Mouse (Mus musculus) forebrain, postnatal 0 days (tissue): ENCODE measurements at regions not wholly inside any gene's neighbourhood (a gene's known extent, or its start where the extent isn't known, plus 50 kb on each side); places are given as distances from the start of the nearest gene placed in this dataset.

ENCODE experiments used
- ATAC-seq: fragments of 200-750 bp; cut with Nextera tagmentation; 2 replicates; pipeline ENCODE4 v1.8.0; 2017; ENCODE audit warnings: mild to moderate bottlenecking, moderate library complexity
- DNase-seq: peaks from one replicate; pipeline ENCODE4 v3.0.0-alpha.2; 2015
- H3K27ac ChIP-seq: fragments of 300-500 bp; sonication (generic); 2 replicates; pipeline ENCODE4 v1.5.1; 2014; ENCODE audit warnings: low read depth, mild to moderate bottlenecking, antibody characterized with exemption, low read length, moderate library complexity, mixed read lengths
- H3K27me3 ChIP-seq: fragments of 300-500 bp; sonication (generic); 2 replicates; pipeline ENCODE4 v1.6.1; 2014; ENCODE audit warnings: mild to moderate bottlenecking, low read length, mixed read lengths; ENCODE audit not compliant: insufficient read depth
- H3K36me3 ChIP-seq: fragments of 300-500 bp; sonication (generic); 2 replicates; pipeline ENCODE4 v1.6.1; 2014; ENCODE audit warnings: mild to moderate bottlenecking, moderate library complexity; ENCODE audit not compliant: insufficient read depth
- H3K4me1 ChIP-seq: fragments of 300-500 bp; sonication (generic); 2 replicates; pipeline ENCODE4 v1.6.1; 2014; ENCODE audit warnings: antibody characterized with exemption; ENCODE audit not compliant: insufficient read depth
- H3K4me2 ChIP-seq: fragments of 300-500 bp; sonication (generic); 2 replicates; pipeline ENCODE4 v1.6.1; 2014; ENCODE audit warnings: low read depth, mild to moderate bottlenecking, moderate library complexity
- H3K4me3 ChIP-seq: fragments of 300-500 bp; sonication (generic); 2 replicates; pipeline ENCODE4 v1.5.1; 2014; ENCODE audit warnings: low read depth, low read length, mixed read lengths
- H3K9ac ChIP-seq: fragments of 300-500 bp; sonication (generic); 2 replicates; pipeline ENCODE4 v1.6.1; 2014; ENCODE audit warnings: mild to moderate bottlenecking
- H3K9me3 ChIP-seq: fragments of 300-500 bp; sonication (generic); 2 replicates; pipeline ENCODE4 v1.6.1; 2016; ENCODE audit warnings: low read length
- CTCF ChIP-seq: sonication (generic); IDR thresholded peaks from 2 replicates; pipeline ENCODE4 v1.5.1; 2016; ENCODE audit warnings: antibody characterized with exemption, control low read depth, low read depth
- WGBS: fragments of 180-500 bp; shearing (Covaris S2); extraction: QIAGEN DNeasy Blood & Tissue Kit; methylation state at CpG from one replicate; pipeline ENCODE4 v1.1.7; 2014; 5-methylcytosine and 5-hydroxymethylcytosine counted together

DNA sequence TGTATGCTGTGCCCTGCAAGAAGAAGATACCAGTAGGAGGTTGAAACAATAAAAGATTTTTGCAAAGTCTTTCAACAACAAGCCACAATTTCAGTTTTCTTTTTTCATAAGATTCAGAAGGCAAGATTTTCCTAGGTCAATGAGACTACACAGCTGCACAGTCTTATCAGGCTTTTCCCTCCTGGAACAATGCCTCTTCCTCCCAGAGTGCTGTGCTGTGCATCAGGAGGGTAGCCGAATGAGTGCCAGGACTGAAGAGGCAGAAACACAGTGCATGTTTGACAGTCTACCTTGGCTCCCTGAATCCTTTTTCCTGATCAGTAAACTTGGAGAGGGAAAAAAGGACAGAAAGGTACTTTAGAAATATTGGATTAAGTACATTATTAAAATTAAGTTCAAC is 579.4 kb upstream of the Tbl1xr1 start:
- WGBS: 45% methylated on average over 1 of the region's 1 CpGs
- no peak for TF ChIP-seq CTCF
- ATAC-seq: no peak

GRCm38 (mm10) chr3:21507655-21508054 is 568.8 kb upstream of the Tbl1xr1 start:
- no peak overlapping the region for H3K9ac ChIP-seq
- H3K9me3 ChIP-seq: peaks cover 21% of the 10 kb centered on the region
- no peak overlapping the region for H3K27ac ChIP-seq
- H3K4me2 ChIP-seq: no peak overlapping the region
- no peaks in the 10 kb centered on the region for H3K27me3 ChIP-seq
- no peak for TF ChIP-seq CTCF
- H3K36me3 ChIP-seq: no peaks in the 10 kb centered on the region
- ATAC-seq (no peak), DNase-seq (no peak)
- no peaks in the 10 kb centered on the region for H3K4me1 ChIP-seq
- 96% methylated on average over 2 of the region's 2 CpGs for WGBS
- no peak overlapping the region for H3K4me3 ChIP-seq

More for the DNA sequence above, 579.4 kb upstream of the Tbl1xr1 start:
- H3K4me3 ChIP-seq: no peak overlapping the region
- no peaks in the 10 kb centered on the region for H3K27me3 ChIP-seq
- H3K4me2 ChIP-seq: no peak overlapping the region
- no peak overlapping the region for H3K9ac ChIP-seq
- no peaks in the 10 kb centered on the region for H3K36me3 ChIP-seq
- DNase-seq: no peak
- no peaks in the 10 kb centered on the region for H3K9me3 ChIP-seq
- H3K4me1 ChIP-seq: peaks cover 9% of the 10 kb centered on the region
- H3K27ac ChIP-seq: no peak overlapping the region

- no peak for DNase-seq
- no peak for TF ChIP-seq CTCF
These were observed 564.4 kb upstream of the Tbl1xr1 start for GRCm38 (mm10) chr3:21512081-21512480.

GRCm38 (mm10) chr3:21524426-21524937 is 552.0 kb upstream of the Tbl1xr1 start:
- H3K9me3 ChIP-seq: no peaks in the 10 kb centered on the region
- H3K4me1 ChIP-seq: no peaks in the 10 kb centered on the region
- H3K27me3 ChIP-seq: no peaks in the 10 kb centered on the region
- 13% methylated on average over 1 of the region's 1 CpGs for WGBS
- no peaks in the 10 kb centered on the region for H3K36me3 ChIP-seq
- 0 out of 2 replicates have a peak overlapping the region, but pooled peaks have one; percentile 22 for H3K9ac ChIP-seq
- DNase-seq (peak; percentile 67), ATAC-seq (peak; percentile 82)
- no peak overlapping the region for H3K4me2 ChIP-seq
- TF ChIP-seq CTCF: 0 out of 2 replicates have a peak, but pooled peaks have one; percentile 10
- no peak overlapping the region for H3K4me3 ChIP-seq
- peak overlapping the region; percentile 57 for H3K27ac ChIP-seq

More at GRCm38 (mm10) chr3:21512081-21512480, 564.4 kb upstream of the Tbl1xr1 start:
- no peak overlapping the region for H3K4me3 ChIP-seq
- H3K9ac ChIP-seq: no peak overlapping the region
- H3K27ac ChIP-seq: no peak overlapping the region
- H3K27me3 ChIP-seq: no peaks in the 10 kb centered on the region
- 85% methylated on average over 4 of the region's 4 CpGs for WGBS
- ATAC-seq: no peak
- H3K4me2 ChIP-seq: no peak overlapping the region
- no peaks in the 10 kb centered on the region for H3K4me1 ChIP-seq
- H3K36me3 ChIP-seq: no peaks in the 10 kb centered on the region
- H3K9me3 ChIP-seq: peaks cover 21% of the 10 kb centered on the region

GRCm38 (mm10) chr3:21530862-21531261 is 545.6 kb upstream of the Tbl1xr1 start:
- DNase-seq (no peak), ATAC-seq (no peak)
- Histone ChIP-seq H3K4me3 (no peak overlapping the region), H3K9ac (no peak overlapping the region), H3K27me3 (no peaks in the 10 kb centered on the region), H3K9me3 (no peaks in the 10 kb centered on the region), H3K27ac (no peak overlapping the region), H3K36me3 (no peaks in the 10 kb centered on the region), H3K4me2 (no peak overlapping the region), H3K4me1 (no peaks in the 10 kb centered on the region)
- TF ChIP-seq CTCF: no peak
- WGBS: 64% methylated on average over 5 of the region's 5 CpGs

- Histone ChIP-seq H3K4me1 (no peaks in the 10 kb centered on the region), H3K36me3 (no peaks in the 10 kb centered on the region), H3K4me2 (no peak overlapping the region), H3K9ac (no peak overlapping the region), H3K27ac (no peak overlapping the region), H3K9me3 (no peaks in the 10 kb centered on the region), H3K4me3 (no peak overlapping the region), H3K27me3 (no peaks in the 10 kb centered on the region)
- DNase-seq (no peak), ATAC-seq (no peak)
- WGBS: 35% methylated on average over 2 of the region's 2 CpGs
- no peak for TF ChIP-seq CTCF
These were observed 537.3 kb upstream of the Tbl1xr1 start for GRCm38 (mm10) chr3:21539138-21539537.

DNA sequence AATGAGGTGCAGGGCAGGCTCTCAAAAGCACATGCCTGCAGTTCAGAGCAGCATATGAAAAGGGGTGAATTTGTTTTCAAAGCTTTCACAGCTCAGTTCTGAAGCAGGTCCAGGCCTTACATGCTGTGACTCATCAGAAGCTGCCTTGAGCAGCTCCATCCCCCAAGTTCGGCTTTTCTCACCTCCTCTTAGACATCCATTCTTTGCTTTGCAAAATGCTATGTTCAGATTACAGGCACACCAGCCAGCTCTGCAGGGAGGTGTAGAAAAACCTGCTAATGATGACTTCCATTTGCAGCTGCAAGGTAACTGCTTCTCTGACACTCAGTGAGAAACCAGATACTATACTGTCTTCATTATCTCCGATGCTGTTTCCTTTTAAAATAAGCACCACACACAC is 532.0 kb upstream of the Tbl1xr1 start:
- ATAC-seq (peak; percentile 58), DNase-seq (no peak)
- 47% methylated on average over 2 of the region's 2 CpGs for WGBS

More for the DNA sequence above, 532.0 kb upstream of the Tbl1xr1 start:
- Histone ChIP-seq H3K4me2 (no peak overlapping the region), H3K9me3 (no peaks in the 10 kb centered on the region), H3K9ac (no peak overlapping the region), H3K36me3 (no peaks in the 10 kb centered on the region), H3K27me3 (no peaks in the 10 kb centered on the region), H3K27ac (no peak overlapping the region), H3K4me1 (no peaks in the 10 kb centered on the region), H3K4me3 (no peak overlapping the region)
- no peak for TF ChIP-seq CTCF
